Mouse (Mus musculus): ENCODE results near the gene Aven. TPM values are rescaled to one million over a fixed set of nuclear protein-coding genes. Genes with fewer than 3 reads are reported as not detected.

Gene Aven
- polyA plus RNA-seq, 1 experiment from 2014 or later, result 3.2 TPM

GRCm38 (mm10) chr2:112614375-112614774 is 121.6 kb downstream of the Aven start:
- TF ChIP-seq EP300 (IDR thresholded peaks at IDR 0.05; ENCODE audit: low read depth) (no peak), CTCF (IDR thresholded peaks at IDR 0.05; ENCODE audit: low read depth) (no peak)
- WGBS (ENCODE audit: insufficient replicate concordance), result 84% methylated on average over 7 of the region's 7 CpGs
- Histone ChIP-seq H3K27ac (ENCODE audit: low read depth) (no peak overlapping the region), H3K27me3 (ENCODE audit: insufficient read depth, low read length) (no peaks in the 10 kb centered on the region), H3K4me1 (ENCODE audit: insufficient read depth) (no peaks in the 10 kb centered on the region), H3K4me3 (ENCODE audit: low read depth, low read length) (no peak overlapping the region), H3K4me2 (ENCODE audit: low read depth, low read length) (no peak overlapping the region), H3K36me3 (replicated peaks; ENCODE audit: insufficient read depth, low read length) (no peaks in the 10 kb centered on the region), H3K9me3 (ENCODE audit: low read length) (peaks cover 2% of the 10 kb centered on the region; the same call in 1 of the 2 replicates), H3K9ac (replicated peaks) (no peak overlapping the region)
- ATAC-seq, result no peak
- DNase-seq, result no peak

DNA sequence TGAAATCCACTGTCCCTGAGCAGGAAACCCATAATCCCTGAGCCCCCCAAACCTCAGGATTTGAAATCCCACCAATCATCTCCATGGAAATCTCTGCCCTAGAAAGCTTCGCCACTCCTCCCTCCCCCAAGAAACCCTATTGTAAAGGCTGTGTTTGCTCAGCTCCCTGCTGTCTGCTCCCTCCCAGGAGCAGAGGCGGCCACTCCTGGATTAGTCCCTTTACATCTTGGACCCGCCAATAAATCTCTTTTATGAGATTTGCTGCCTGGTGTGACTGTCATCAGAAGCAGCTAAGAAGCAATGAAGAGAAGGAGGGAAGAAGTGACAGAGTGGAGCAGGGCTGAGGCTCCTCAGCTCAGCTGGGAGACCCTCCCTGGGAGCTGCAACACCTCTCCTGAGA is 124.4 kb downstream of the Aven start:
- H3K9me3 ChIP-seq (ENCODE audit: low read length), result no peaks in the 10 kb centered on the region
- H3K4me2 ChIP-seq (ENCODE audit: low read depth, low read length), result no peak overlapping the region
- no peak overlapping the region for H3K4me3 ChIP-seq (ENCODE audit: low read depth, low read length)
- TF ChIP-seq EP300 (IDR thresholded peaks at IDR 0.05; ENCODE audit: low read depth) (no peak), CTCF (IDR thresholded peaks at IDR 0.05; ENCODE audit: low read depth) (no peak)
- H3K27me3 ChIP-seq (ENCODE audit: insufficient read depth, low read length), result no peaks in the 10 kb centered on the region
- DNase-seq (no peak), ATAC-seq (no peak)
- H3K4me1 ChIP-seq (ENCODE audit: insufficient read depth), result no peaks in the 10 kb centered on the region
- no peaks in the 10 kb centered on the region for H3K36me3 ChIP-seq (replicated peaks; ENCODE audit: insufficient read depth, low read length)
- no peak overlapping the region for H3K9ac ChIP-seq (replicated peaks)
- no peak overlapping the region for H3K27ac ChIP-seq (ENCODE audit: low read depth)
- 73% methylated on average over 3 of the region's 3 CpGs for WGBS (ENCODE audit: insufficient replicate concordance)

DNA sequence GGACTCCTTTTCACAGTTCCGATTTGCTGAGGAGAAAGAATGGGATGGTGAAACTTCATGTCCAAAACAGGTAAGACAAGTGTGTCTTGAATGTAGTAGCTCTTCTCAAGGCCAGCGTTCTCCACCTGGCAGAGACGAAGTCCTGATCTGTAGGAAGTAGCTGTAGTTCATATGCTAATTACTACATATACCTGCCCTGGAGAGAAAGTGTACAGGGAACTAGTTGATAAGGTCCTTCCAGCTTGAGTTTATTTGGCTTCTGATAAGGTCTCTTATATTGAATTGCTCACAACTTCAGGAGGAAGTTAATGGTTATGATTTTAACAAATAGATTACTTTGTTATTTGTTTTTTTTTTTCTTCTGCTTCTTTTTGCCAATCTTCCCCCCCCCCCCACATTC is 132.4 kb downstream of the Aven start:
- WGBS (ENCODE audit: insufficient replicate concordance), result 86% methylated on average over 3 of the region's 3 CpGs
- Histone ChIP-seq H3K27ac (ENCODE audit: low read depth) (no peak overlapping the region), H3K9me3 (ENCODE audit: low read length) (no peaks in the 10 kb centered on the region), H3K36me3 (replicated peaks; ENCODE audit: insufficient read depth, low read length) (0 out of 2 replicates have a peak, but pooled peaks cover 3% of the 10 kb centered on the region), H3K4me3 (ENCODE audit: low read depth, low read length) (no peak overlapping the region), H3K27me3 (ENCODE audit: insufficient read depth, low read length) (no peaks in the 10 kb centered on the region), H3K9ac (replicated peaks) (no peak overlapping the region), H3K4me1 (ENCODE audit: insufficient read depth) (no peaks in the 10 kb centered on the region), H3K4me2 (ENCODE audit: low read depth, low read length) (no peak overlapping the region)
- DNase-seq (no peak), ATAC-seq (no peak)
- TF ChIP-seq EP300 (IDR thresholded peaks at IDR 0.05; ENCODE audit: low read depth) (no peak), CTCF (IDR thresholded peaks at IDR 0.05; ENCODE audit: low read depth) (no peak)

DNA sequence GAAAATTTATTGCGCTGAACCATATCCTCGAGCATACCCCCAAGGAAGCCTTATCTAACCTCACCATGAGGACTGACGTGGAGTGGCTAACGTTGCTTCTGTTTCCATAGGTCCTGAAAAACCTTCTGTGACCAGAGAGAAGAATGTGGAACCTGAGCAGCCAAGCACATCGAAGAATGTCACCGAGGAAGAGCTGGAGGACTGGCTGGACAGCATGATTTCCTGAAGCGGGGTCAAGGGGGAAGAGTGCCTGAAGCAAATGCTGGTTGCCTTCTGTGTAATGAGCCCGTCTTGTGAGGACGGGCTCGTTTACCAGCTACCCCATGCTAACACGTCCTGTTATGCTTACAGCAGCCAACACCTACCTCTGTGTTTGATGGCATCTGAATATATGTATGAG is 137.9 kb downstream of the Aven start:
- Histone ChIP-seq H3K27me3 (ENCODE audit: insufficient read depth, low read length) (no peaks in the 10 kb centered on the region), H3K4me2 (ENCODE audit: low read depth, low read length) (no peak overlapping the region), H3K27ac (ENCODE audit: low read depth) (no peak overlapping the region), H3K9ac (replicated peaks) (no peak overlapping the region), H3K9me3 (ENCODE audit: low read length) (no peaks in the 10 kb centered on the region), H3K36me3 (replicated peaks; ENCODE audit: insufficient read depth, low read length) (0 out of 2 replicates have a peak, but pooled peaks cover 8% of the 10 kb centered on the region), H3K4me1 (ENCODE audit: insufficient read depth) (no peaks in the 10 kb centered on the region), H3K4me3 (ENCODE audit: low read depth, low read length) (no peak overlapping the region)
- 73% methylated on average over 11 of the region's 11 CpGs for WGBS (ENCODE audit: insufficient replicate concordance)
- no peak for ATAC-seq
- TF ChIP-seq CTCF (IDR thresholded peaks at IDR 0.05; ENCODE audit: low read depth), result no peak
- no peak for TF ChIP-seq EP300 (IDR thresholded peaks at IDR 0.05; ENCODE audit: low read depth)
- no peak for DNase-seq

GRCm38 (mm10) chr2:112632536-112632935 is 139.8 kb downstream of the Aven start:
- TF ChIP-seq CTCF (IDR thresholded peaks at IDR 0.05; ENCODE audit: low read depth) (no peak), EP300 (IDR thresholded peaks at IDR 0.05; ENCODE audit: low read depth) (no peak)
- ATAC-seq (no peak), DNase-seq (no peak)
- Histone ChIP-seq H3K9me3 (ENCODE audit: low read length) (no peaks in the 10 kb centered on the region), H3K4me3 (ENCODE audit: low read depth, low read length) (no peak overlapping the region), H3K4me1 (ENCODE audit: insufficient read depth) (no peaks in the 10 kb centered on the region), H3K9ac (replicated peaks) (no peak overlapping the region), H3K36me3 (replicated peaks; ENCODE audit: insufficient read depth, low read length) (0 out of 2 replicates have a peak, but pooled peaks cover 8% of the 10 kb centered on the region), H3K27ac (ENCODE audit: low read depth) (no peak overlapping the region), H3K27me3 (ENCODE audit: insufficient read depth, low read length) (no peaks in the 10 kb centered on the region), H3K4me2 (ENCODE audit: low read depth, low read length) (no peak overlapping the region)
- WGBS (ENCODE audit: insufficient replicate concordance), result 85% methylated on average over 9 of the region's 9 CpGs

DNA sequence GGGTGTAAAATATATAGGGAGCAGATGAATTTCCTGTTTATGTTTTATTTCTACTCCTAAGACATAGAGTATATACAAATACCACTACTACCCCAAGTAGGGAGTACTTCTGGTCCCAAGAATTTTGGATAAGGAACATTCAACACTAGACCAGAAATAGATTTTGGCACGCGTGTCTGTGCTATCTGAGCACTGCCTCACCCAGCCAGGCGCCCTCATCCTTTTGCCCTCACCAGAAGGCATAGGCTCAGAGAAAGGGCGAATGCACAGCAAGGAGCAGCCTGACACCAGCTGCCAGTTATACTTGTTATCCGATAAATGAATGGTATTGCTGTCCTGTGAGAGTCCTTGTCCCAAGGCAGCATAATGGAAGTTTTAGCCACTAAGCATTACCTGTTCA is 144.4 kb downstream of the Aven start:
- no peaks in the 10 kb centered on the region for H3K27me3 ChIP-seq (ENCODE audit: insufficient read depth, low read length)
- no peak overlapping the region for H3K27ac ChIP-seq (ENCODE audit: low read depth)
- H3K9ac ChIP-seq (replicated peaks), result no peak overlapping the region
- H3K36me3 ChIP-seq (replicated peaks; ENCODE audit: insufficient read depth, low read length), result no peaks in the 10 kb centered on the region
- no peaks in the 10 kb centered on the region for H3K9me3 ChIP-seq (ENCODE audit: low read length)
- TF ChIP-seq EP300 (IDR thresholded peaks at IDR 0.05; ENCODE audit: low read depth), result no peak
- no peak for TF ChIP-seq CTCF (IDR thresholded peaks at IDR 0.05; ENCODE audit: low read depth)
- no peak for ATAC-seq
- H3K4me2 ChIP-seq (ENCODE audit: low read depth, low read length), result no peak overlapping the region
- H3K4me1 ChIP-seq (ENCODE audit: insufficient read depth), result no peaks in the 10 kb centered on the region
- WGBS (ENCODE audit: insufficient replicate concordance), result 81% methylated on average over 5 of the region's 5 CpGs
- DNase-seq, result no peak
- no peak overlapping the region for H3K4me3 ChIP-seq (ENCODE audit: low read depth, low read length)

- WGBS (ENCODE audit: insufficient replicate concordance), result 62% methylated on average over 3 of the region's 3 CpGs
- DNase-seq (no peak), ATAC-seq (no peak)
- no peak overlapping the region for H3K9ac ChIP-seq (replicated peaks)
- H3K36me3 ChIP-seq (replicated peaks; ENCODE audit: insufficient read depth, low read length), result no peaks in the 10 kb centered on the region
- no peak overlapping the region for H3K4me3 ChIP-seq (ENCODE audit: low read depth, low read length)
- H3K27ac ChIP-seq (ENCODE audit: low read depth), result no peak overlapping the region
- H3K9me3 ChIP-seq (ENCODE audit: low read length), result no peaks in the 10 kb centered on the region
- no peak overlapping the region for H3K4me2 ChIP-seq (ENCODE audit: low read depth, low read length)
- TF ChIP-seq CTCF (IDR thresholded peaks at IDR 0.05; ENCODE audit: low read depth) (no peak), EP300 (IDR thresholded peaks at IDR 0.05; ENCODE audit: low read depth) (no peak)
- H3K27me3 ChIP-seq (ENCODE audit: insufficient read depth, low read length), result no peaks in the 10 kb centered on the region
- H3K4me1 ChIP-seq (ENCODE audit: insufficient read depth), result no peaks in the 10 kb centered on the region
These were observed 161.1 kb downstream of the Aven start for GRCm38 (mm10) chr2:112653836-112654235.

Data from liver, postnatal 0 days (tissue).